Mouse (Mus musculus) layer of hippocampus, adult 9-10 months (tissue): Measurements from ENCODE around the gene Pip4k2a.

Source experiments
- DNase-seq: peaks from one replicate; pipeline ENCODE4 v3.0.0; 2022; ENCODE audit warnings: low spot score

The Pip4k2a gene

DNA sequence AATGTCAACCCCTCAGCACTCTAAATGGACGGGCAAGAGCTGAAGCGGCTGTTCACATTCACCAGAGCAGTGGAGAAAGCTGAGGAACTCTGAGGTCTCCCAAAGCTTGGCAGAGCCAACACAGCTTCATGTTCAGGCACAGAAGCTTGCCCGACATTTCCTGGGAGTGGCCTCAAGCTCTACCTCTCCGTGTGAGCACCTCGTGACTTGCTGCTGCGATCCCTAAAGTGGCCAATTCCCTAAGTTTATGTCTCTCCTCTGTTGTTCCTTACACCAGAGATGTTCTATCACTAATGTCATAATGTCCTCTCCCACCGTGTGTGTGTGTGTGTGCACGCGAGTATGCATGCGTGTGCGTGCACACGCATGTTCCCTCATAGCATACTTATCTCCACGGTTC is 42.3 kb downstream of the Pip4k2a start:
- DNase-seq: no peak

DNA sequence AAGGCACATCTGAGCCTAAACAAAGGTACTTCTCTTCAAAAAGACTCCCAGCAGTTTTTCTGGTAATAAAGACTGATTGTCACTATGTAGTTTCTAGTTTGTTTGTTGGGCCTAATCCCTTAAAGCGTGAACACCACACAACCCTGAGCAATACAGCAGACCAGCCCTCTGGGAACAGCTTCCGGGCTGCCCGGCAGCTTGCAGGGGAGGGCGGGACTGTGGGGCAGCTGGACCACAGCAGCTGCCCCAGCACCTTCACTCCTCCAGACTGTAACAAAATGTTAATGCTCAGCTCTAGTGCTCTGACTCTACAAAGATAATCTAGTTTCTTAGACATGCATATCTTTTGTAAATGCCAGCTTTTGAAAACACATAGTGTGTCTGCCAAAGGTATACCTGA is 42.9 kb downstream of the Pip4k2a start:
- DNase-seq: no peak

DNA sequence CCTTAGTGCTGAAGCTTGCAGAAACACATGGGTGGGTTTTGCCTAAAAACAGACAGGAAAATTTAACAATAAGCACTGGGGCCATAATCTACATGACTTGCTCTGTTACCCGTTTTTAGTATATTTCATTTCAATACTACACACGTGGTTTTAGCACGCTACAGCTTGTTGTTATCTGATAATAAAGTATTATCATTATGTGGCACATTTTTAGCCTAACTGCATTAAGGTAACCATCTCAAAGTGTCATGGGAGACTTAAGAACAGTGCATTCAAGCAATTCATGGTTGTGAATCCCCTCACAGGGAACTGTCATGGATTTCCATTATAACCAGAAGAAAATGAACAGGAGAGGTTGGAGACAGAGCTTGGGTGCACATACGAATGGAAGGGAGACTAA is 43.5 kb downstream of the Pip4k2a start:
- no peak for DNase-seq

DNA sequence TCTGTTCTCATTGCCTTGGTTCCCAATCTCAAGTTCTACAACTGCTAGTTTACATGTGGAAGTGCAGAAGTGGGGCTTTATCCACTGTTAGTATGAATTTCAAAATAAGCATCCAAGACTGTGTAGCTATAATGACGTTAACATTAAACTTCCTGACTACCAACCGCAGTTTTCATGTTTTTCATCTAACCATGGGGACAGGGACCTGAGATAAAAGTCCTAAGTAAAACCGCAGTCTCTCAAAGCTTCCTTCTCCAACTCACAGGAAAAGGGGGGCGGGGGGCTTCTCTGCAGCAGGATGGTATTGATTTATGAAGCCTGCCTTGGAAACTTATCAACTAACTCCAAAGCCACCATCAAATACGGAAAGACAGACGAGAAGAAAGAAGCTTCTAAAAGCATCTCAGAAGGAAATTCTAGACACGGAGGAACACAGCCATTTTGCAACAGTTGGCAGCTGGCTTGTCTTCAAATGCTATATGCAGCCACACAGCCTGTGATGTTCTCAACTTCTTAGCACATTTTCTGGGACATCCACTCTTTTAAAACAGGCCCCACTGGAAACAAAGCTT is 45.7 kb downstream of the Pip4k2a start:
- no peak for DNase-seq

DNA sequence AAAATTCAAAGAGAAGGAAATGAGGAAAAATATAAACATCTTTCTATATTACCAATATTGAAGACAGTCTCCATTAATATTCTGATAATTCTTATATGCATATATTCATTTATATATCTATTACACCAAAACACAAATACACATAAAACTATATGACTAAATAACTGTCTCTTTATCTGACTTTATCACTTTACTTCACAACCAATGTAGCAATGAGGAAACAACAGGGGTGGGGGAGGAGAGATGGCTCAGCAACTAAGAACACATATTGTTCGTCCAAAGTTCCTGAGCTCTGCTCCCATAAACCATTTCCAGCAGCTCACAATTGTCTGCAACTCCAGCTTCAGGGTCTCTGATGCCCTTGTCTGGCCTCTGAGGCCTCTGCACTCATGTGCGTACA is 47.2 kb downstream of the Pip4k2a start:
- no peak for DNase-seq

DNA sequence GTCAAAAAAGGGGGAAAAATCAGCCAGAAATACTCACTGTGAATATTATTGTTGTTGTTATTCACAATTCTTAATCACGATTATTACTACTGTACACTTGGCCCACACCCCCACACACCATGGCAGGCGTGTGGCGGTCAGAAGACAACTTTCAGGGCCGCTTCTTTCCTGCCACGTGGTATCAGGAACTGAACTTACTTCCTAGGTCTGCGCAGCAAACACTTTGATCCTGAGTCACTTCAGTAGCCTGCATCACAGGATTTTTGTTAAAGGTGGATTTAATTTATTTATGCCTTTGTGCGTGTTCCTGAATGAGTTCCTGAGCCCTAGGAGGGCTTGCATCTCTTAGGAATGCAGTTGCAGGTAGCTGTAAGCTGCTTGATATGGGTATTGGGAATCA is 49.2 kb downstream of the Pip4k2a start:
- no peak for DNase-seq

DNA sequence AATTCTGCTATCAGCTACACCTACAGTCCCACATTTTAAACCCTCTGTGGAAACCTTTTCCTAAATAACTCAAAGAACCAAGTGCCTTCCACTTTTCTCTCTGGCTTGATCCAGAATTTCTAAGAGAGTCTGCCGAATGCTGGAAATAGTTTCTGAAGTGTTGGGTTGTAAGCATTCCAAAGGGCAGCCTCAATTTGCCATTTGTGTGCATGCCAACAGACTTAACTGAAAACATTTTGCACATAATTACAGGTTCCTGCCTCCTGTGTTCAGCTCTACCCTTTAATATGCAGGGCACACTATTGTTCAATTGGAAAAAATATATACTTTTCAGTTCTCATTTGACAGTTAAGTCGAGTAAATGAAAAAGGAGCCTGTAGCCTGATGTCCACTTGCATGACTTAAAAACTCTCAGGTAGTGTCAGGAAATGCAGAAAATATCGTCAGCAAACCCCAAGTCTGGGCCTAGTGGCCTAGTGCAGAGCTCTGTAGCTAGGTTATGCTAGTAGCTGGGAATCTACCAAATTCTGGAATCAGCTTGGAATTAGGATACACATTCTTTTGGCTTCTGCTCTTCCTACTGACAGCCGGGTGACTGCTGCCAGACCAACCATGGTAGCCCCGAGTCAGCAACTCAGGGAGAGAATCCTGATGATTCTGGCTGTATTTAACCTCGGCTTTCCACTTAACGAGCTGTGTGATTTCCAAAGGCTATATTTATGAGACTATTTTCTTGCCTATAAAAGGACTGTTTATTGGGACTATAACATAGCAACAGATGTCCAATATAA is 50.1 kb downstream of the Pip4k2a start:
- DNase-seq: no peak

DNA sequence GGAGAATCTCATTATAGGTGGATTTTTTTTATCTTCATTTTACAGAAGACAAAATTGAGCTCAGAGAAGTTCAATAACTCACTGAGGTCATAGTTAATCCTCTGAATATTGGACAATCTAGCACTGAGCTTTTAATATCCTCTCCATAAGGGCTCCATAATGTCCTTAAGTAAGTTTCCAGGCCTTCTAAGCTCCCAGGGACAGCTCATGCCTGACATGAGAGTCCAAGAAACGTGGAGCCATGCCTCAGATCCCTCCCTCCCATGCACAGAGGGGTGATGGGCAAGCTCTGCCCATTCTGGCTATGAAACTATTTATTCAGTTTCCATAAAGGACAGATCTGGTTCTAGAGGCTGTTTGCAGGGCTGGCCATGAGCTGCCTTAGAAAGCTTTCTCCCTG is 52.5 kb downstream of the Pip4k2a start:
- DNase-seq: no peak

DNA sequence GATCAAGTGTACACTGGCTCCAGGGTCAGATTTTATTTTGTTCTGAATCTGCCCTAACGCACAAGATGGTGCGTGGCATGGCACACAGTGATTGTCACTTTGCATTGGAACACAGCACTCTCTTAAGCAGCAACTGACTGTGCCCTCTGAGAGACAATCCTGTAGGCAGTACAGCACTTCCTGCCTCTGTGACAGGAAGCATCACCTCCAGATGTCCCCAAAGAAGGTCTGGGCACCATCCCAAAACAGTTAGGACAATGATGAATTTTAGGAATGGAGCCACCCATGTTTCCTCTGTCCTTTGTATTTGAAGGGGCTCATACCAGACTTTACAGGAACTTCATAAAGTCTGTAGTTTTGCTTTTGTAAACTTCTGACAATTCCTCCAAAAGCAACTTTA is 54.0 kb downstream of the Pip4k2a start:
- DNase-seq: no peak

DNA sequence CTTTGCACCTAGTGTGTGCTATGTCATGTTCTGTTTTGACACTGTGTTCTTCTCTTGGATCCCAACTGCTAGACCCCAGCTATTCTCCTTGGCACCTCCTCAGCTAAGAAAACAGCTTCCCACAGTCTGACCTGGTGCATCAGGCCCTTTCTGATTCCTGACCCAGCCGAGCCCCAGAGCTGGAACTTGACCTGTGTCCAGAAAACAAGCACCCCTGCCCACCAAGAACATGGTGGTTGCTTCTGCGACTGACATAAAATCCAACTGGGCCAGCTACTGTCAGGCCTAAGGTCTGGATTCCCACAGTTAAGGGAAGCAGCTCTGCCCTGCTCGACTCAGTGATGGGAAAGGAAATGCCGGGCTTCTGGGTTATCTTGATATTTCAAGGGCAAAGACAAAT is 54.6 kb downstream of the Pip4k2a start:
- no peak for DNase-seq

DNA sequence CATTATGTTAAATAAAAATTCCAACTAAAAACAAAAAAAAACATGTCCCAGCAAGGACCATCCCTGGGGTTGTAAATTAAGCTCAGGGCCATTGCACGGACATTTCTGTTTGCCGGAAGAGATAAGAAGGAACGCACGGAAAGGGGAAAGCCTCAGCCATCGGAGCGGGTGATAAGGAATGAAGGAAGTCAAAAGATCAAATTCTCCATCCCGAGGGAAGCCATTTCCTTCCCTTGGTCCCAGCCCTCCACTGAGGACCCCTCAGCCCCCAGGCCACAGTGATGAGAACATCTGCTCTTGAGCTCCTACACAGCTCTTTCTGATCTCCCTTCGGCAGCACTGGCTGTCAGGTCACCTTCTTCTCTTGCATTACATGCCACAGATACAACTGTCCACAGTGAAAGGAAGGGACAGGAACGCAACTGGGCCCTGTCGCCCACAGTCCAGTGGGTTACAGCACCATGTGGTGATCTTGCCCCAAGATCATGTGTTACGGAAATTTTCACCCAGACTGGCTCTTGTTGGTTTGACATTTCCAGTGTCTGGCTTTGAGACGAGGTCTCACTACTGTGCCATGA is 57.1 kb downstream of the Pip4k2a start:
- DNase-seq: no peak

DNA sequence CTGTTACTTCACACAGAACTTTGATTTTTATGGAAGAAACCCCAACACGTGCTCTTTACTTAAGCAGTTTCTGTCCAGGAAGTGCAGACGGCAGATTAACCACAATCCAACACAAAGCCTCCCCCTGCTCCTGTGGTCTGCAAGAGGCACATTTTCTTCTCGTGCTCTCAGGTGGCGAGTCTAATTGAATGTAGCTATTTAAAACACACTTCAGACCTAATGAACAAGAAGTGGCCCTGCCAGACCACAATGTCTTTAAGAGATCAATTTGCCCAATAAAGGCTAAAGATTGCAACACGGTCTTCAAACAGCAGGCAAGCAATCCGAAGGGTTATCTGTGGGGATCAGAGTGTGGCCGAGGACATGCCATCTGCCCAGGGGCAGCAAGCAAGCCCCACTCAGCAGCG is 59.0 kb downstream of the Pip4k2a start:
- no peak for DNase-seq

DNA sequence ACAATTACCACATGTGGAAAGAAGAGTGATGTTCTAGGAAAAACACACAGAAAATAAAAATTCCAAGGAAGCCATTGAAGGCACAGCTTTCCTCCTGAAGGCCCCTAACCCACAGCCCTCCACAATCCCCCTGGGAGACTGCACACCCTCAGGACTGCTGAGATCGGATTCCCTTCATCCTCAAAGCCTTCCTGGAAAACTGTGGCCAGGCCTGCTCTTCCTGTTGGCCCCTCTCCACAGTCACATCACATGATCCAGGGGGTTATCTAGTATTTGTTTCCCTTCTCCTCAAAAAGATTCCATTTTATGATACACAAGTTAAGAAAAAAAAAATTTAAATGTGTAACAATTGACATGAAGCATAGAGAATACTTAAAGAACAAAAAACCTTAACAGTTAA is 59.7 kb downstream of the Pip4k2a start:
- no peak for DNase-seq

DNA sequence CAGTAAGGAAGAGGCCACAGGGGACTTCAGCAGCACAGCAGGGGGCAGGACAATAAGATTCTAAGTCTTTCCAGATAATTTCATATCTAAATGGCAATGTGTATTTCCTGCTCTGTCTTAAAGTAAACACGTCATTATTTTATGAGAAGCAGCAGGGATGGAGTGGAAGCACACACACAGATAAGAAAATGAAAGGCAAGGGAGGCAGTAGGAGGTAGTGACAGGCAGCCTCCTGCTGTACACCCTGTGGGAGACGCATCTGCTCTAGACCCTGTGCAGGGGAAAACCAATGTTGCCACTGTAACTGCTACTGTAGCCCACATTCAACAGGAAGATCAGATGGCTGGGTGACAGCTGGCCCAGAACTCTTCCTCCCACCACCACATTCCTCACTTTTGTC is 60.3 kb downstream of the Pip4k2a start:
- no peak for DNase-seq

DNA sequence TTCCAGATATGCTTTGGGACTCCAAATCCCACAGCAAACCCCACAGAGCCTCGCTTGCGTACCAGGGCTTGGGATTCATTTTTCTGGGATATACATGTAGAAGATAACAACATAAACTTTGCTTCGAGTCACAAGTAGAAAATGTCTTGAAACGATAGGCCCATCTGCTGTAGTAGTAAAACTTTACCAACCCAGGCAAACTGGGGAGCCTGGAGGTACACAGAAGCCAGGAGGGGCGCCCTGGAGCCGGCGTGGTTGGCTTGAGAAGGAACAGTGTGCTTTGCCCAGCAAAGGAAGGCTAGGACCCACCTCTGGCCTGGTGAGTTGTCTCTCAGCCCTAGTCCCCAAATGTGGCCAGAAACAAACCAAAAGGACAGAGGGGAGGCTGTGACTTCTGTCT is 61.5 kb downstream of the Pip4k2a start:
- no peak for DNase-seq

DNA sequence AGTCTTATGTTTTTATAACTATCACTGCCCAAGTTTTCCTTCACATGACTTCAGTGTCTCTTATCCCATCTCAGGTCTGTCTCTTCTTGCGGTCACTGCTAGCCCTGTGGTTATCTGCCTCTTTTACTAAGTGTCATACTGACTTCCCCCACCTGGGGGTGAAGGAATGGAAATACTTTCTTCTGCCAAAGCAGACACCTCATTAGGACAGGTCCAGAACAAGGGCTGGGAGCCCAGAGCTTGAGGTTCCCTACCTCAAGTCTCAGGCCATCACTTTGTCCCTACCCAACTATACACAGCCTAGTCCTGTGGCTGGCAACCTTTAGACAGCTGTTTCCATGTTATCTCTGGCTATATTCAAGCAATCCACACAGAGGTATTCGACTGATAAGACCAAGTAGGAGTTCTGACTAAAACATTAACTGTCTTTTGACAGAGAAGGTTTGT is 62.3 kb downstream of the Pip4k2a start:
- DNase-seq: no peak

DNA sequence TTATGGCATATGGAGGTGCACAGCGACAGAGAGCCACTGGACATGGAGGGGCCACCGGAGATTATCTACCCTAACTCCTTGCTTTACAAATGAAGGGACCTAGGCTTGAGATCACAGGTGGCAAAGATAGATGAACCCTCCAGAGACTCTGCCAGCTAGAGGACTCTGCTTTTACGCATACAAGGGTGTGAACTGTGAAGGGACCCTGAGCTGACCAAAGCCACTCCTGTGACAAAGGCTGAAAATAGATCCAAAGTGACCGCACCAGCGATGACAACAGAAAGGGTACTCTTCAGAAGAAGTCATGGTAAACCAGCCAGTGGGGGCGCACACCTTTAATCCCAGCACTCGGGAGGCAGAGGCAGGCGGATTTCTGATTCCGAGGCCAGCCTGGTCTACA is 63.8 kb downstream of the Pip4k2a start:
- no peak for DNase-seq

DNA sequence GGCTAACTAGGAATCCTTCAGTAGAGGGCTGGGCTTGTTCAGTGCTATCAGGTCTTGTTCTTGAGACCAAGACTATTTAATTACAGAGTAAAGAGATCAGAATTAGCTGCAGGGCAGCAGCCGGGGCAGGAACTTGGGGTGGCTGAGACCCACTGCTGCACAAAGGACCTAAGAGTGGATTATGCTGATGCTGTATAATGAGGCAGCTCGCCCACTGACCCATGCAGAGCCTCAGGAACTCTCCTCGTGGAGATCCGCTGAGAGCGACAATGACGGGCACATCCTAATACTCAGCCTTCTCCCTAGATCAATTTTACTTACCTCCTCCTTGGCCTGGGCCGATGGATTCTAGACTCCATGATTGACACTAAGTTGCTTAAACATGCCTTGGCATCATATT is 64.5 kb downstream of the Pip4k2a start:
- no peak for DNase-seq

DNA sequence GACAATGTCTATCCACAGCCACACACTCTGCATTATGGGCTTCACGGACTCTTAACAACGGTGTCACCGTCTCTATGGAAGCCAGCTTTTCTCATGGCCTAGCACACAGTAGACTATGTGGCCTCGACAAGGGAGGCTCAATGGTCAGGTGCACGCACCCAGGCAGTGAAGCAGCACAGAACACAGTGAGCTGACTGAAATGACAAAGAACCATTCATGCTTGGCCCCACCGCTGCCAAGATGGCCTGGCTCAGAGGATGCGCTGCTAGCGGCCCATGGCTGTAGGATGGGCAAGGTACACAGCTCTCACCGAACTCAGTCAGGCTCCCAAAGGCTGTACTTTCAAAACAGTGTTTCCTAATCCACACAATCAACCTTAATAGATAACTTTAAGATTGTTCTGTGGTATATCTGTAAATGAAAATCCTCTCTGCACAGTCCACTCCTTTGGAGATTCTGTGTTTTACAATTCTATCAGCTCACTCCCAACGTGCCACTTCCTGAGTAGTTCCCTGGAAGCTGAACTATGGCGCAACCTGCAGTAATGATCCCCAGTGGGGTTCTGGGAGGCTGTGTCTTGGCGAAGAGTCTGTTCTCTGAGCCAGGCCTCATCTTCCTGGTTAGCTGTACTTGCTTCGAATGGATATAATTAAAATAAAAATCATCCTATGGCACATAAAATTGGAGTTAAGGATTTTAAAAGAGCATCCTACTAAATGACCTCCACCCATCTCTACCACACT is 67.4 kb downstream of the Pip4k2a start:
- no peak for DNase-seq

DNA sequence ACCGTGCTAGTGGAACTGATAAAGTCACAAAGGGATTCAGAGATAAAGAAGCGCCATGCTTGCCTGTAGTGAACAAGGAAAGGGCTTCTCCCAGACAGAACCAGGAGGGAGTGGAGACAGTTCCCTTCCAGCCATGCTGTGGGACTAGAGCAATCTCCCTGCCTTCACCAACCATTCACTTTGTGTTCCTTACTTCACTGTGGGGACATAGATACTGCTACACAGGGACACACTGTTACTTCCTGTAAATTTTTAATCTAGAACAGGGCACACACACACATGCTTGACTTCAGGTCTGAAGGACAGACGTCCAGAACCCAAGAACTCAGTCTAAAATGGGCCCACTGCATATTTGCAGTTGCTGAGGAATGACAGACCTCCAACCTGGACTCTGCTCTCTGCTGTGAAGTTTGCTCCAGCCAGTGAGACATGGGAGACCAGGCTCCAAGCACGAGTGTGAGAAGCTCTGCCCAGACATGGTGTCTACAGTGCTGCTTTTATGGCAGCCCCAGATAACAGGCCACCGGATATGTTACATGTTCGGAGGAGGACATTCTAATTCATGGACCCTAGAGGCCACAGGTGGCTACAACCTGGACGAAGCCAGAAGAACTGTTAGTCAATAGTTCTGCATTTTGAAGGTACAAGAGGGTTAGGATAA is 69.2 kb downstream of the Pip4k2a start:
- DNase-seq: no peak

DNA sequence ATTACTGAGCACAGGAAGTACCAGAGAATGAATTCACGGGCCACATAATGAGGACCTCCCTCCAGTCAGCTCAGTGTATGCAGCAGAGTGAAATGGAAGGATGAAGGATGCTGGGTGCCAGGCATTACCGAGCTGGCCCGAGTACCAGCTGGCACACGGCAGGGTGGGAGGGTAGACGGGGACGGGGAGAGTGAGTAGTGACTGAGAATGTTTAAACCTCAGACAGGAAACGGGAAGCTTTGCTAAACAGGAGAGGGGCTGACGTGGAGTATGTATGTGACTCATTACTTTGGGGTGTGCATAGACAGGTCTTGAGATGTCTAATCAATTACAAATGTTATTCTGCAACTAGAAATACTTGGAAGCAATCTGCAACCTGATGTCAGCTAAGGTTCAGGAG is 69.7 kb downstream of the Pip4k2a start:
- DNase-seq: no peak

DNA sequence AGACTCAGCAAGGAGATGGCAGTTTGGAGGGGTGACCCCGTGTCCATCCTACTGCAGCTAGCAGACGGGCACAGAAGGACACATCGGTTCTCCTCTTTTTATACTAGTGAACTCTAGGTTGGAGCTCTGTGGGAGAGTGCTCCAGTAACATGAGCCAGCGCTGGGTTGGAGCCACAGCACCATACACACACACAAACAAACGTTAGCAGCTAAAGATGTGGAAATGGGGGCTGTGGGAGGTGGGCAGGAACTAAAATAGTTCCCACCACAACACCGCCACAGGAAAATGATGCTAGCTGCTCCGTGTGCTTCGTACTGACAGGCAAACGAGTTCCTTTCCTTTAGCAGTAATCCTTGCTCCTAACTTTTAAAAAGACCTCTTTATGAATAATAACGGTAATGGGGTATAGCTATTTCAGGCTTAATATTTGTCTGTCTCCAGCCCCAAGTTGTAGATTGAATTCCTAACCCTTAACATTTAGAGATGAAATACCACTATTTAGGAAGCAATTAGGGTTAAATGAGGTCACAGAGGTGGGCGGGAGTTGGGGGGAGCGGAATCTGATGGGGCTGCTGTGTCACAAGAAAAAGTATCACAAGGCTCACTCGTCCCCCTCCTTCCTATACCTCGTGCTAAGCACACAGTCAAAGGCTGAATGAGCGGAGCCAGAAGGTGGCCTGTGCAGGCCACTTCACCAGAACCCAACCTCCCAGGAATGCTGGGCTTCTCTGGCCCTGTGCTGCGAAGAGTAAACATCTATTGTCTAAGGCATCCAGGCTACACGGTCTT is 73.9 kb downstream of the Pip4k2a start:
- DNase-seq: no peak
